Mouse (Mus musculus) embryonic facial prominence, embryonic 11.5 days (tissue): ENCODE results near the gene Grik1. TPM values are rescaled to one million over a fixed set of nuclear protein-coding genes. Genes with fewer than 3 reads are reported as not detected.

Experiments
- ATAC-seq: fragments of 200-750 bp; cut with Nextera tagmentation; replicated peaks from 2 replicates; pipeline ENCODE4 v1.8.0; 2017; ENCODE audit warnings: low read depth; ENCODE audit not compliant: insufficient number of reproducible peaks, low FRiP score, low TSS enrichment
- DNase-seq: peaks from one replicate; pipeline ENCODE4 v3.0.0-alpha.2; 2015; ENCODE audit warnings: low spot score
- H3K27ac ChIP-seq: fragments of 300-500 bp; sonication (generic); replicated peaks from 2 replicates; pipeline ENCODE4 v1.5.1; 2014; ENCODE audit warnings: mild to moderate bottlenecking, low read depth, low read length, control low read depth
- H3K27me3 ChIP-seq: fragments of 300-500 bp; sonication (generic); 2 replicates; pipeline ENCODE4 v1.6.1; 2014; ENCODE audit warnings: mild to moderate bottlenecking, low read length, moderate library complexity, mixed read lengths; ENCODE audit not compliant: control insufficient read depth, insufficient read depth
- H3K36me3 ChIP-seq: fragments of 300-500 bp; sonication (generic); replicated peaks from 2 replicates; pipeline ENCODE4 v1.6.1; 2014; ENCODE audit warnings: low read depth, mild to moderate bottlenecking, low read length, moderate library complexity, mixed read lengths; ENCODE audit not compliant: control insufficient read depth, insufficient read depth
- H3K4me1 ChIP-seq: fragments of 300-500 bp; sonication (generic); 2 replicates; pipeline ENCODE4 v1.6.1; 2014; ENCODE audit warnings: low read length, mixed read lengths; ENCODE audit not compliant: control insufficient read depth, insufficient read depth
- H3K4me2 ChIP-seq: fragments of 300-500 bp; sonication (generic); 2 replicates; pipeline ENCODE4 v1.6.1; 2014; ENCODE audit warnings: low read depth, mild to moderate bottlenecking, control low read depth, low read length, moderate library complexity
- H3K4me3 ChIP-seq: fragments of 300-500 bp; sonication (generic); 2 replicates; pipeline ENCODE4 v1.5.1; 2014; ENCODE audit warnings: low read depth, low read length, control low read depth
- H3K9ac ChIP-seq: fragments of 300-500 bp; sonication (generic); replicated peaks from 2 replicates; pipeline ENCODE4 v1.6.1; 2014; ENCODE audit warnings: mild to moderate bottlenecking, control low read depth, low read length
- H3K9me3 ChIP-seq: fragments of 300-500 bp; sonication (generic); replicated peaks from 2 replicates; pipeline ENCODE4 v1.6.1; 2016; ENCODE audit warnings: mild to moderate bottlenecking, low read length, inconsistent platforms, mixed read lengths; ENCODE audit not compliant: control insufficient read depth
- WGBS: fragments of 180-500 bp; shearing (Covaris S2); extraction: QIAGEN DNeasy Blood & Tissue Kit; methylation state at CpG from one replicate; pipeline ENCODE4 v1.1.7; 2014; 5-methylcytosine and 5-hydroxymethylcytosine counted together
- polyA plus RNA-seq: library from polyadenylated mRNA; unstranded; fragments of >200 nt; fragmentation: Nextera tagmentation; extraction: Ambion mirVana; gene quantifications from 2 replicates; pipeline ENCODE4 v1.2.1, GENCODE M21; 2014

The Grik1 gene
- polyA plus RNA-seq, 1 experiment from 2014 or later, result 2.2 TPM

- no peak overlapping the region for H3K27ac ChIP-seq
- H3K9me3 ChIP-seq, result no peaks in the 10 kb centered on the region
- no peak for ATAC-seq
- no peak overlapping the region for H3K9ac ChIP-seq
- 84% methylated on average over 1 of the region's 1 CpGs for WGBS
- H3K27me3 ChIP-seq, result no peaks in the 10 kb centered on the region
- DNase-seq, result no peak
- no peaks in the 10 kb centered on the region for H3K36me3 ChIP-seq
- H3K4me2 ChIP-seq, result no peak overlapping the region
- H3K4me3 ChIP-seq, result no peak overlapping the region
- H3K4me1 ChIP-seq, result no peaks in the 10 kb centered on the region
These were observed 151.2 kb downstream of the Grik1 start for GRCm38 (mm10) chr16:88138913-88139312.

- Histone ChIP-seq H3K4me2 (no peak overlapping the region), H3K27me3 (no peaks in the 10 kb centered on the region), H3K36me3 (no peaks in the 10 kb centered on the region), H3K9me3 (no peaks in the 10 kb centered on the region), H3K27ac (no peak overlapping the region), H3K4me3 (no peak overlapping the region), H3K4me1 (no peaks in the 10 kb centered on the region), H3K9ac (no peak overlapping the region)
- DNase-seq, result no peak
- ATAC-seq, result no peak
- WGBS, result 69% methylated on average over 2 of the region's 2 CpGs
These were observed 157.1 kb downstream of the Grik1 start for GRCm38 (mm10) chr16:88132919-88133318.

- H3K4me3 ChIP-seq, result no peak overlapping the region
- H3K4me2 ChIP-seq, result no peak overlapping the region
- no peak overlapping the region for H3K27ac ChIP-seq
- H3K4me1 ChIP-seq, result no peaks in the 10 kb centered on the region
- DNase-seq, result no peak
- H3K9ac ChIP-seq, result no peak overlapping the region
- no peaks in the 10 kb centered on the region for H3K9me3 ChIP-seq
- WGBS, result 90% methylated on average over 3 of the region's 3 CpGs
- H3K27me3 ChIP-seq, result no peaks in the 10 kb centered on the region
- no peaks in the 10 kb centered on the region for H3K36me3 ChIP-seq
- no peak for ATAC-seq
These were observed 159.0 kb downstream of the Grik1 start for GRCm38 (mm10) chr16:88131103-88131502.

GRCm38 (mm10) chr16:88125098-88125497 lies 165.0 kb downstream of the Grik1 start:
- Histone ChIP-seq H3K9me3 (no peaks in the 10 kb centered on the region), H3K4me2 (no peak overlapping the region), H3K4me1 (no peaks in the 10 kb centered on the region), H3K27ac (no peak overlapping the region), H3K9ac (no peak overlapping the region), H3K4me3 (no peak overlapping the region), H3K27me3 (no peaks in the 10 kb centered on the region), H3K36me3 (no peaks in the 10 kb centered on the region)
- no peak for DNase-seq
- no peak for ATAC-seq
- WGBS, result 58% methylated on average over 4 of the region's 4 CpGs

GRCm38 (mm10) chr16:88112551-88113138 lies 177.4 kb downstream of the Grik1 start:
- no peaks in the 10 kb centered on the region for H3K36me3 ChIP-seq
- no peak for DNase-seq

GRCm38 (mm10) chr16:88111459-88111858 lies 178.6 kb downstream of the Grik1 start:
- no peak for ATAC-seq
- WGBS, result 42% methylated on average over 3 of the region's 3 CpGs

More at GRCm38 (mm10) chr16:88112551-88113138, 177.4 kb downstream of the Grik1 start:
- no peaks in the 10 kb centered on the region for H3K9me3 ChIP-seq
- no peak overlapping the region for H3K4me3 ChIP-seq
- H3K27me3 ChIP-seq, result no peaks in the 10 kb centered on the region
- no peak overlapping the region for H3K9ac ChIP-seq
- H3K4me1 ChIP-seq, result no peaks in the 10 kb centered on the region
- WGBS, result 78% methylated on average over 8 of the region's 8 CpGs
- H3K4me2 ChIP-seq, result no peak overlapping the region
- no peak for ATAC-seq
- H3K27ac ChIP-seq, result no peak overlapping the region

GRCm38 (mm10) chr16:88094206-88094789 lies 195.8 kb downstream of the Grik1 start:
- WGBS, result 86% methylated on average over 5 of the region's 5 CpGs
- H3K9me3 ChIP-seq, result no peaks in the 10 kb centered on the region
- H3K9ac ChIP-seq, result no peak overlapping the region
- no peak overlapping the region for H3K4me3 ChIP-seq
- no peak overlapping the region for H3K27ac ChIP-seq
- H3K27me3 ChIP-seq, result no peaks in the 10 kb centered on the region
- H3K36me3 ChIP-seq, result no peaks in the 10 kb centered on the region
- ATAC-seq (no peak), DNase-seq (no peak)
- no peak overlapping the region for H3K4me2 ChIP-seq
- H3K4me1 ChIP-seq, result no peaks in the 10 kb centered on the region

More at GRCm38 (mm10) chr16:88111459-88111858, 178.6 kb downstream of the Grik1 start:
- H3K36me3 ChIP-seq, result no peaks in the 10 kb centered on the region
- H3K27me3 ChIP-seq, result no peaks in the 10 kb centered on the region
- DNase-seq, result no peak
- H3K9me3 ChIP-seq, result no peaks in the 10 kb centered on the region
- no peaks in the 10 kb centered on the region for H3K4me1 ChIP-seq
- H3K4me2 ChIP-seq, result no peak overlapping the region
- H3K27ac ChIP-seq, result no peak overlapping the region
- no peak overlapping the region for H3K4me3 ChIP-seq
- H3K9ac ChIP-seq, result no peak overlapping the region

GRCm38 (mm10) chr16:88087280-88087679 lies 202.8 kb downstream of the Grik1 start:
- H3K27ac ChIP-seq, result no peak overlapping the region
- 83% methylated on average over 7 of the region's 7 CpGs for WGBS
- H3K4me2 ChIP-seq, result no peak overlapping the region
- no peak overlapping the region for H3K9ac ChIP-seq
- H3K27me3 ChIP-seq, result no peaks in the 10 kb centered on the region
- no peaks in the 10 kb centered on the region for H3K4me1 ChIP-seq
- no peak for ATAC-seq
- DNase-seq, result no peak
- H3K9me3 ChIP-seq, result no peaks in the 10 kb centered on the region
- H3K4me3 ChIP-seq, result no peak overlapping the region
- H3K36me3 ChIP-seq, result no peaks in the 10 kb centered on the region
